8 mouse cellular contexts compared by ENCODE assay signal in genomic region chr3:104865341-104865788, GRCm38 (mm10). TPM values are rescaled to one million over a fixed set of nuclear protein-coding genes. Genes with fewer than 3 reads are reported as not detected.
DNase-seq lines count a peak whose midpoint lies in the region; ATAC-seq and TF ChIP-seq lines count a peak whose summit lies in the region.

No protein-coding gene starts in this region.

- no peaks in the 10 kb centered on the region for H3K36me3 ChIP-seq in kidney, postnatal 0 days (ENCODE audit: insufficient read depth, low read length)
- H3K36me3 ChIP-seq in hindbrain, postnatal 0 days (ENCODE audit: insufficient read depth, low read length), result peaks cover 1% of the 10 kb centered on the region; the same call in 1 of the 2 replicates

- peak overlapping the region; percentile 71 for H3K4me2 ChIP-seq in kidney, postnatal 0 days (ENCODE audit: low read length)
- H3K4me2 ChIP-seq in hindbrain, postnatal 0 days (ENCODE audit: low read depth, low read length), result peak overlapping the region; percentile 78

- no peak for TF ChIP-seq CTCF in kidney, postnatal 0 days (IDR thresholded peaks at IDR 0.05; ENCODE audit: low read depth)
- no peak for TF ChIP-seq CTCF in hindbrain, postnatal 0 days (IDR thresholded peaks at IDR 0.05; ENCODE audit: low read depth)

- H3K4me1 ChIP-seq in kidney, postnatal 0 days (replicated peaks; ENCODE audit: insufficient read depth, low read length), result peaks cover 6% of the 10 kb centered on the region; the same call in 1 of the 2 replicates
- H3K4me1 ChIP-seq in hindbrain, postnatal 0 days (ENCODE audit: insufficient read depth, low read length), result peaks cover 6% of the 10 kb centered on the region

- H3K9me3 ChIP-seq in kidney, postnatal 0 days (replicated peaks; ENCODE audit: low read length), result no peaks in the 10 kb centered on the region
- H3K9me3 ChIP-seq in hindbrain, postnatal 0 days (ENCODE audit: low read length), result no peaks in the 10 kb centered on the region

- ATAC-seq in kidney, postnatal 0 days (replicated peaks; ENCODE audit: low FRiP score, low read depth), result 0 out of 2 replicates have a peak, but pooled peaks have one; percentile 9
- peak; percentile 30 for ATAC-seq in hindbrain, postnatal 0 days
- peak; percentile 43 for ATAC-seq in megakaryocyte-erythroid progenitor cell, adult 5-6 weeks (replicated peaks; ENCODE audit: low FRiP score, low TSS enrichment, poor library complexity, severe bottlenecking)

- H3K27ac ChIP-seq in kidney, postnatal 0 days, result peak overlapping the region; percentile 99
- H3K27ac ChIP-seq in hindbrain, postnatal 0 days, result peak overlapping the region; percentile 94

- peak; percentile 51 for DNase-seq in kidney, postnatal 0 days (ENCODE audit: low spot score)
- DNase-seq in kidney, adult 18-20 months, result no peak
- peak; percentile 48 for DNase-seq in c-Kit-negative CD71-positive TER-119-positive erythroid progenitor cells, embryonic 14.5 days (ENCODE audit: low read depth, low spot score)
- no peak for DNase-seq in hindbrain, postnatal 0 days (ENCODE audit: low spot score)
- DNase-seq in thymus, postnatal 36 days, result no peak
- no peak for DNase-seq in adipocyte (ENCODE audit: low spot score)
- DNase-seq in left cerebral cortex, adult 8-10 months (ENCODE audit: low spot score in 2 of 2), result no peak

- H3K9ac ChIP-seq in kidney, postnatal 0 days (ENCODE audit: low read depth, low read length), result peak overlapping the region; percentile 93
- H3K9ac ChIP-seq in hindbrain, postnatal 0 days (replicated peaks; ENCODE audit: low read length), result peak overlapping the region; percentile 79

- H3K4me3 ChIP-seq in kidney, postnatal 0 days (replicated peaks; ENCODE audit: low read depth, low read length), result peak overlapping the region; percentile 70
- peak overlapping the region; percentile 86 for H3K4me3 ChIP-seq in hindbrain, postnatal 0 days (ENCODE audit: low read length)

- 1% methylated on average over 12 of the region's 12 CpGs for WGBS in kidney, postnatal 0 days
- 1% methylated on average over 12 of the region's 12 CpGs for WGBS in hindbrain, postnatal 0 days

- H3K27me3 ChIP-seq in kidney, postnatal 0 days (ENCODE audit: insufficient read depth, low read length), result no peaks in the 10 kb centered on the region
- no peaks in the 10 kb centered on the region for H3K27me3 ChIP-seq in hindbrain, postnatal 0 days (ENCODE audit: insufficient read depth, low read length)

RNA-seq across cellular contexts. Expression of gene Capza1, which starts 1.1 kb away (rescaled TPM):
- polyA plus RNA-seq in kidney, postnatal 0 days (2015; fragmentation: Nextera tagmentation; extraction: Ambion mirVana), result 119 and 131 TPM in 2 replicates
- total RNA-seq in hindbrain, postnatal 0 days (2014; rRNA removed), result 95.1 and 107 TPM in 2 replicates
- 98.4 and 99.5 TPM in 2 replicates for polyA plus RNA-seq in hindbrain, postnatal 0 days (2015; fragmentation: Nextera tagmentation; extraction: Ambion mirVana)
- 145 and 168 TPM in 2 replicates for total RNA-seq in megakaryocyte-erythroid progenitor cell, adult 5-6 weeks (2014; fragmentation: Nextera tagmentation)
- 210 and 213 TPM in 2 replicates for total RNA-seq in megakaryocyte-erythroid progenitor cell, adult 5-6 weeks (2017)
- total RNA-seq in left cerebral cortex, adult 8-10 months (2022), result 10 to 100 TPM; 26.1 to 41.8 (median 33.4) TPM

RNA-seq across cellular contexts. Expression of gene St7l, which starts 1.6 kb away (rescaled TPM):
- polyA plus RNA-seq in kidney, postnatal 0 days (2015; fragmentation: Nextera tagmentation; extraction: Ambion mirVana), result 30.9 and 34.2 TPM in 2 replicates
- 18.9 and 28.9 TPM in 2 replicates for total RNA-seq in hindbrain, postnatal 0 days (2014; rRNA removed)
- 30.3 and 31.3 TPM in 2 replicates for polyA plus RNA-seq in hindbrain, postnatal 0 days (2015; fragmentation: Nextera tagmentation; extraction: Ambion mirVana)
- total RNA-seq in megakaryocyte-erythroid progenitor cell, adult 5-6 weeks (2014; fragmentation: Nextera tagmentation), result 16.6 and 25.0 TPM in 2 replicates
- total RNA-seq in megakaryocyte-erythroid progenitor cell, adult 5-6 weeks (2017), result 39.7 and 49.4 TPM in 2 replicates
- 10 to 100 TPM; 32.3 to 49.5 (median 38.6) TPM for total RNA-seq in left cerebral cortex, adult 8-10 months (2022)

RNA-seq across cellular contexts. Expression of gene Mov10, which starts 47.0 kb away (rescaled TPM):
- 38.4 and 42.6 TPM in 2 replicates for polyA plus RNA-seq in kidney, postnatal 0 days (2015; fragmentation: Nextera tagmentation; extraction: Ambion mirVana)
- 10.9 and 11.6 TPM in 2 replicates for total RNA-seq in hindbrain, postnatal 0 days (2014; rRNA removed)
- polyA plus RNA-seq in hindbrain, postnatal 0 days (2015; fragmentation: Nextera tagmentation; extraction: Ambion mirVana), result 8.0 and 8.9 TPM in 2 replicates
- total RNA-seq in megakaryocyte-erythroid progenitor cell, adult 5-6 weeks (2014; fragmentation: Nextera tagmentation), result 11.0 and 17.3 TPM in 2 replicates
- total RNA-seq in megakaryocyte-erythroid progenitor cell, adult 5-6 weeks (2017), result 1.9 and 3.1 TPM in 2 replicates
- total RNA-seq in left cerebral cortex, adult 8-10 months (2022), result 10 to 100 TPM in 2 of 4 experiments, 1 to 10 TPM in 2; 8.4 to 12.5 (median 9.4) TPM

Comparison
In these comparisons a context has a peak if more than half of its experiments do, and no peak if none do; other contexts are left out.
1. DNase-seq: peak in kidney, postnatal 0 days (single experiment) and c-Kit-negative CD71-positive TER-119-positive erythroid progenitor cells, embryonic 14.5 days (single experiment); none in kidney, adult 18-20 months (single experiment), hindbrain, postnatal 0 days (single experiment), thymus, postnatal 36 days (0 of 2), adipocyte (single experiment) and left cerebral cortex, adult 8-10 months (0 of 2).
2. Peak in every context shown above with its lines, with median percentiles within 50 percentile points of each other: ATAC-seq.